Mouse (Mus musculus) heart, embryonic 15.5 days (tissue): ENCODE measurements around the gene Olfr826. TPM values are rescaled to one million over a fixed set of nuclear protein-coding genes. Genes with fewer than 3 reads are reported as not detected.
"Not testable (repeated sequence)": the region's sequence is repeated elsewhere in the genome, so short reads cannot be mapped to it uniquely, and the experiment has no call there.

ENCODE experiments used
- ATAC-seq: fragments of 200-750 bp; cut with Nextera tagmentation; replicated peaks from 2 replicates; pipeline ENCODE4 v1.8.0; 2017; ENCODE audit warnings: low read depth, moderate TSS enrichment; ENCODE audit not compliant: insufficient number of reproducible peaks, insufficient read depth, low FRiP score
- H3K27ac ChIP-seq: fragments of 300-500 bp; sonication (generic); 2 replicates; pipeline ENCODE4 v1.5.1; 2015; ENCODE audit warnings: mild to moderate bottlenecking, inconsistent platforms
- H3K27me3 ChIP-seq: fragments of 300-500 bp; sonication (generic); 2 replicates; pipeline ENCODE4 v1.6.1; 2015; ENCODE audit warnings: inconsistent platforms
- H3K36me3 ChIP-seq: fragments of 300-500 bp; sonication (generic); 2 replicates; pipeline ENCODE4 v1.6.1; 2015; ENCODE audit warnings: mild to moderate bottlenecking, inconsistent platforms
- H3K4me1 ChIP-seq: fragments of 300-500 bp; sonication (generic); replicated peaks from 2 replicates; pipeline ENCODE4 v1.6.1; 2015; ENCODE audit warnings: inconsistent platforms
- H3K4me2 ChIP-seq: fragments of 300-500 bp; sonication (generic); 2 replicates; pipeline ENCODE4 v1.6.1; 2015; ENCODE audit warnings: inconsistent platforms, mild to moderate bottlenecking, moderate library complexity
- H3K4me3 ChIP-seq: fragments of 300-500 bp; sonication (generic); 2 replicates; pipeline ENCODE4 v1.5.1; 2015; ENCODE audit warnings: mild to moderate bottlenecking, inconsistent platforms
- H3K9ac ChIP-seq: fragments of 300-500 bp; sonication (generic); 2 replicates; pipeline ENCODE4 v1.6.1; 2015; ENCODE audit warnings: mild to moderate bottlenecking, inconsistent platforms
- H3K9me3 ChIP-seq: fragments of 300-500 bp; sonication (generic); replicated peaks from 2 replicates; pipeline ENCODE4 v1.6.1; 2016; ENCODE audit warnings: inconsistent platforms
- WGBS: fragments of 180-500 bp; shearing (Covaris S2); methylation state at CpG from one replicate; pipeline ENCODE4 v1.1.7; 2015; ENCODE audit warnings: mixed read lengths; 5-methylcytosine and 5-hydroxymethylcytosine counted together
- polyA plus RNA-seq: library from polyadenylated mRNA; unstranded; fragments of >200 nt; fragmentation: Nextera tagmentation; extraction: Ambion mirVana; gene quantifications from 2 replicates; pipeline ENCODE4 v1.2.1, GENCODE M21; 2015

Olfr826 gene
- polyA plus RNA-seq: not detected in 2 replicates

DNA sequence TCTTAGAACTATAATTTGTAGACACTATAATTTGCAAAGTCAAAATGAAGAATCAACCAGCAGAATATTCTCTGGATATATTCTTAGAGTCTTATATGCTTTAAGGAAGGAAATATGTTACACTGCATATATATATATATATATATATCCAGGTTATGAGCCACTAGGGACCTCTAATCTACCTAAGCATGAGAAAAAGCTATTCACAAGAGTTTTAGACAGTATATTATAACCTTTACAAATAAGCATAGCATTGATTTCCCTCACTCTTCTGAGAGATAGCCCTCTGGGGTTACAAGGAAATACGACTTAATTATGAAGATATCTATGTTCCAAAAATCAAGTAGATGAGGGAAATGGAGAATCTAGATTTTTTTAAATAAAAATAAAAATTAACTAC is at the start of gene Olfr826:
Gene Olfr826, minus strand, starts transcription at position 101 of the 400 bp plus-strand sequence.
- WGBS: 57% methylated on average over 1 of the region's 1 CpGs

DNA sequence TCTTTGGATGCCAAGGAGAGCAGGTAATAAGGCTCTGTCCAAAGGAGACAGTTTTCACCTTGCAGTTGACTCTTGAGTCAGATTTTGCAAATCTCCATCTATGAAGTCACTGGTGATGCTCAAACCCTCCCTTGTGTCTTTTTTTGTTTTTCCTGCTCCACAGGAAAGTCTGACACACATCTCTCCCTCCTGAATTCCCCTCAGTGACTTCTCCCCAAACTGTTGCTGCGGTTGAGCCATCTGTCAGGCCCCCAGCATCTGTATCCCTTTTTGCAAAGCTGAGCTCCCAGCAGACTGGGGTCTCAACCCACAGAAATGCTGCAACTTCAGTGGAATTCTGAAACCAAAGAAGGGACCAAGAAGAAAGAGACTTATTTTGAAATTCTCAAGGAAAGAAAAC is 48.1 kb upstream of the Olfr826 start:
- Histone ChIP-seq H3K9ac (no peak overlapping the region), H3K27ac (no peak overlapping the region), H3K4me2 (no peak overlapping the region), H3K4me3 (no peak overlapping the region), H3K9me3 (no peaks in the 10 kb centered on the region), H3K4me1 (no peaks in the 10 kb centered on the region), H3K27me3 (no peaks in the 10 kb centered on the region), H3K36me3 (no peaks in the 10 kb centered on the region)
- no peak for ATAC-seq
- WGBS: 68% methylated on average over 1 of the region's 1 CpGs

More for the DNA sequence above, at the start of gene Olfr826:
- Histone ChIP-seq H3K27ac (no peak within 1 kb of the TSS), H3K4me3 (no peak within 1 kb of the TSS), H3K36me3 (no peaks in the 10 kb centered on the region), H3K4me2 (no peak within 1 kb of the TSS), H3K27me3 (no peaks in the 10 kb centered on the region), H3K9ac (no peak within 1 kb of the TSS), H3K4me1 (no peaks in the 10 kb centered on the region), H3K9me3 (no peaks in the 10 kb centered on the region)
- ATAC-seq: no peak

DNA sequence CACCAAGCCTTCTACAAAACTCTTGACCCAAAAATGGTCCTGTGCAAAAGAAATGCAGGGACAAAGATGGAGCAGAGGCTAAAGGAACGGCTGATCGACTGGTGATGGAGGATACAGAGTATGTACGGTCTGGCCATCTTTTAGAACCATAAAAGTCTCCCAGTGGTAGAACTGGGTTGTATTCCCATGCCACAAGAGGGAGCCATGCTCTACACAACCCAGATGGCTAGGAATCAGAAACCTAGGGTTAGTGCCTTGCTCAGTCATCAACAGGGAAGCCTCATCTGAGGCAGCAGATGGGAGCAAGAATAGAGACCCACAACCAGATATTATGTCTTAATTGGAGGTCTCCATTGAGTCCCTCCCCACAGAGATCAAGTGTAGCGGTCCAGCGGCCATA is 45.6 kb upstream of the Olfr826 start:
- Histone ChIP-seq H3K27me3 (no peaks in the 10 kb centered on the region), H3K27ac (no peak overlapping the region), H3K36me3 (no peaks in the 10 kb centered on the region), H3K4me2 (no peak overlapping the region), H3K4me1 (no peaks in the 10 kb centered on the region), H3K4me3 (no peak overlapping the region), H3K9me3 (no peaks in the 10 kb centered on the region), H3K9ac (no peak overlapping the region)
- ATAC-seq: no peak
- WGBS: 92% methylated on average over 5 of the region's 5 CpGs

DNA sequence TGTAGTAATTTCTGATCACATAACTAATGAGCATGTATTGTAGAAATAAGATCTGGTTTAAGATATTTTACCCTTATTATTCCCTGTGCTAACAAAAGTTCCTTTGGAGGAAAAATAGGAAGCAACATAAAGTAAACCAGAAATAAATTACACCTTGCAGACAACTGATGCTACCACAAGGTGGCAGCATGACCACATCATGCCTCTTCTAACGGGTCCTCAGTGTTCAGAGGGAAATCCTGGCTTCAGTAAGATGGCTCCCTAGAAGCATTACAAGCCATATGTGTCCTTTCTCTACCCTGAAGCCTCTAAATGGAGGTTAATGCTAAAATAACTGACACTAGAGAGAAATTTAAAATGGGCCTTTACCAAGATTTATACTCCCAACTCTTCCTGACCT is 44.3 kb upstream of the Olfr826 start:
- H3K9me3 ChIP-seq: no peaks in the 10 kb centered on the region
- no peak overlapping the region for H3K4me2 ChIP-seq
- ATAC-seq: no peak
- 0% methylated on average over 1 of the region's 1 CpGs for WGBS
- no peaks in the 10 kb centered on the region for H3K4me1 ChIP-seq
- H3K27ac ChIP-seq: no peak overlapping the region
- no peak overlapping the region for H3K4me3 ChIP-seq
- H3K36me3 ChIP-seq: no peaks in the 10 kb centered on the region
- H3K9ac ChIP-seq: no peak overlapping the region
- H3K27me3 ChIP-seq: no peaks in the 10 kb centered on the region

DNA sequence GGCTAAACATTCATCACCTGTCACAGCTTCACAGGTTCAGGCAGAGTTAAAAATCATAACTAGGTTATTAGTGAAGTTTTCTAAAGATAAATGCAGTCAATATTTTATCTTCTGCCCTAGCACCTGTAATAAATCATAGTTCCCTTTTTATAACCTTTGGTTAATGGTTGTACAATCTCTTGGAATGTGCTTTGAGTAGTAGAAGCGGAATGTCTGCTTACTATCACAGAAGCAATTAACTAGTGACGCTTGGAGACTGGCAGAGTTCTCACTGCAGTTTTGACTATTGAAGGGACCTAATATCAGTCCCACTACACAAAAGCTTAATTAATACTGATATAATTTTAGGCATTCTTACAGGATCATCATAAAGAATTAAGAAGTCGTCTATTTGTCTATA is 41.0 kb upstream of the Olfr826 start:
- Histone ChIP-seq H3K4me1 (no peaks in the 10 kb centered on the region), H3K4me3 (no peak overlapping the region), H3K9me3 (no peaks in the 10 kb centered on the region), H3K4me2 (no peak overlapping the region), H3K27me3 (no peaks in the 10 kb centered on the region), H3K9ac (no peak overlapping the region), H3K36me3 (no peaks in the 10 kb centered on the region), H3K27ac (no peak overlapping the region)
- 52% methylated on average over 3 of the region's 3 CpGs for WGBS
- no peak for ATAC-seq

DNA sequence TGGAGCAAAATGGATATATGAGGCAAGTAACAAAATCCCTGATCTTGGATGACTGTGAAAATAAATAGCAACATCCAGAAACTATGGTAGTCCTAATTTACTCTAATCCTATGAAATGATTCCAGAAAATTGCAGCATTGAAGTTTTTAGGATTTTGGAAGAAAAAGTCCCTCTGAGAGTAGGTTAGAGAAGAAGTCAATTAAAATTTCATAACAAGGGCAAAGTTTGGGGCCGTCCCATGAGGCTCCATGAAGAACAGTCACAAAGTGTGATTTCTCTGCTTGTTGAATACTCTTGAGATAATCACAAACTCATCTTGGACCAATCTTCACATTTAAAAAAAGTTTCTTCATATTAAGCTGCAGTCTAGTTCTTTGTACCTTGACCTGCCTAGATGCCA is 30.3 kb upstream of the Olfr826 start, which contains the start of gene Olfr827:
Gene Olfr827, minus strand, starts transcription at position 101 of the 400 bp plus-strand sequence.
- Histone ChIP-seq H3K36me3 (no peaks in the 10 kb centered on the region), H3K4me1 (no peaks in the 10 kb centered on the region), H3K9me3 (no peaks in the 10 kb centered on the region), H3K27ac (no peak within 1 kb of the TSS), H3K9ac (no peak within 1 kb of the TSS), H3K4me2 (no peak within 1 kb of the TSS), H3K27me3 (no peaks in the 10 kb centered on the region), H3K4me3 (no peak within 1 kb of the TSS)
- WGBS: 74% methylated on average over 1 of the region's 1 CpGs
- no peak for ATAC-seq

DNA sequence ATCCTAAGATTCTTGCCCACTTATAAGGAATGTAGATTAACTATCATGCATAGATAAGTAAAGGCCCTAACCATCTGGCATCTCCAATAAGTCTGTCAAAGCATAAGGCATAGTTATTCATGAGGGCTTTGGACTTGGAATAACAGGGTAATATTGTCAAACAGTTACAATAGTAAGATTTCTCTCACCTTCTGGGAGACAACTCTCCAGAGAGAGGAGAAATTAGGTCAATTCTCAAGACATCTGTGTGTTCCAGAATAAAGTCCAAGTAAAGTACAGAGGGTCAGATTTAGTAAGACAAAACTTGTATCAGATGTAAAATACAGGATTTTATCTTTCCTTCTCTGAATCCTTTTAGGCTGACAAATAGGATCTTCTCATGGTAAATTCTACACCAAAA is 17.3 kb downstream of the Olfr826 start, which contains the start of gene Olfr825:
Gene Olfr825, minus strand, starts transcription at position 101 of the 400 bp plus-strand sequence.
- Histone ChIP-seq H3K9me3 (no peaks in the 10 kb centered on the region), H3K4me2 (no peak within 1 kb of the TSS), H3K4me3 (no peak within 1 kb of the TSS), H3K27me3 (no peaks in the 10 kb centered on the region), H3K9ac (no peak within 1 kb of the TSS), H3K27ac (no peak within 1 kb of the TSS), H3K36me3 (no peaks in the 10 kb centered on the region), H3K4me1 (no peaks in the 10 kb centered on the region)
- ATAC-seq: no peak

DNA sequence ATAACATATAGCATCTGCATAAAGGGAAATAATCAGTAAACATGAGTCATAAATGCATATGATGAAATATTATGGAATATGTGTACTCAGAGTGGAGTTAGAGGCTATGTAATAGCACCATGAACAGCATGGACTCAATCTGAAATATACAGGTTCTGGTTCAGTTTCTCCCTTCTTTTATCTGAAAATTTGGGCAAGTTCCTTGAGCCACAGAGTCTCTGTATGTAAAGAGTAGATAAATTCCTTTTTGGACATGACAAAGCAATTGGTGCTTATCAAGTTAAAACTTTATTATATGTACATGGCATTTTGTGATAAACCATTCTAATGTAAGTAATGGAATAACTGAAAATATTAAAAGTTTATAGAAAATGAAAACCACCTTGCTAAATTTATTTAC is 18.8 kb downstream of the Olfr826 start:
- Histone ChIP-seq H3K27me3 (no peaks in the 10 kb centered on the region), H3K4me1 (no peaks in the 10 kb centered on the region), H3K4me2 (no peak overlapping the region), H3K27ac (no peak overlapping the region), H3K4me3 (no peak overlapping the region), H3K9me3 (no peaks in the 10 kb centered on the region), H3K9ac (no peak overlapping the region), H3K36me3 (no peaks in the 10 kb centered on the region)
- no peak for ATAC-seq

DNA sequence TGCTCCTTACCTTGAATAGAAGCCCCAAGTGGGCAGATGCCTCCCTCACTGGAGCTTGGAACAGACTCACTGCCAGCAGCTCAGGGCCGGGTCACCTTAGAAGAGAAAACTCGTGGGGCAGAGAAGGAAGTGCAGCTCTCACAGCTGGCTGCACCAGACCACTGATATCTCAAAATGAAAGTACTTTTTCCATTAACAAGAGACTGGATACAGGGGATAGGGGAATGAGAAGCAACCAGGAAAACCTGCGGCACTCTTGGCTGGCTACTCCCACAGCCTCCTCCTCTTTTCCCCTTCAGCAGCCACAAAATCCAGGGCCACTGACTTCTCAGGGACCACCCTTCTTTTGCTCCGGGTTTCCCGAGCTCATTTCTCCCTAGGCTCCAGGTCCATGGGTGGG is 39.9 kb downstream of the Olfr826 start:
- H3K4me3 ChIP-seq: no peak overlapping the region
- H3K4me1 ChIP-seq: no peaks in the 10 kb centered on the region
- H3K27ac ChIP-seq: no peak overlapping the region
- no peak overlapping the region for H3K4me2 ChIP-seq
- H3K9me3 ChIP-seq: no peaks in the 10 kb centered on the region
- no peaks in the 10 kb centered on the region for H3K36me3 ChIP-seq
- no peak overlapping the region for H3K9ac ChIP-seq
- WGBS: 66% methylated on average over 5 of the region's 5 CpGs
- ATAC-seq: no peak
- no peaks in the 10 kb centered on the region for H3K27me3 ChIP-seq

DNA sequence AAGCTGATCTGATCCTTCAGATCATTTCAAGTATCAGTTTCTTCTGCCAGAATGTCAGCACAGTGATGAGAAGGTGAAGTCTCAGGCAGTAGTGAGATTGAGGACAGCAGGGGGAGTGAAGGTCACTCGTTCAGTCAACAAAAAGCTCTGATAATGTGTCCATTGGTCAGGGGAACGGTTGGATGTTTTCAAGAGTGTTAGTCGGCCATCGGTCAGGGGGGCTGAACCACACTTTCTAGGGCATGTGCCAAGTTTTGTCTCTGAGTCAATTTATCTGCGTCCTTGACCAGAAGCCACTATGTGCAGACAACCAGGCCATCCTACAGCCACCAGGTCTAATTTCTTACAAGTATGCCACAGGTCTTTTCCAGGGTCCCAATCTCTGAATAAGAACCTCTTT is 41.5 kb downstream of the Olfr826 start:
- WGBS: 65% methylated on average over 5 of the region's 5 CpGs
- not testable (repeated sequence) for ATAC-seq

DNA sequence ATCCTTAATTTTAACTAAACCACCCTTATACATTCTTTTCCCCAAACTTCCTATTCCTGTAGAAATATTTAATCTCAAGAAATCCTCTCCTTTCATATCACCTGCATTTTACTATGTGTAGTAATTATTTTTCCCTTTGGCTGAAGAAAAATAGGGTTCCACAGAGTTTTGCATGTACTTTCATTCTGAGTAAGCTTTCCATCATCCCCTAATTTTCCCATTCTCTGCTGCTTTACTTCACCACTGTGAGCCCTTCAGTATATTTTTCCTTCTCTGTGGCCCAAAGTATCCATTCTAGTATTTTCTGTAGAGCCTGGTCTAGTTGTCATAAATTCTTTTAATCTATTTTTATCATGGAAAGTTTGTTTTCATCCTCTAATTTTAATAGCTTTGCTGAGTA is 49.2 kb downstream of the Olfr826 start:
- ATAC-seq: no peak
- H3K9me3 ChIP-seq: no peaks in the 10 kb centered on the region
- no peaks in the 10 kb centered on the region for H3K4me1 ChIP-seq
- no peak overlapping the region for H3K4me3 ChIP-seq
- H3K36me3 ChIP-seq: no peaks in the 10 kb centered on the region
- no peak overlapping the region for H3K4me2 ChIP-seq
- H3K27me3 ChIP-seq: no peaks in the 10 kb centered on the region
- H3K9ac ChIP-seq: no peak overlapping the region
- H3K27ac ChIP-seq: no peak overlapping the region

More for the DNA sequence above, 41.5 kb downstream of the Olfr826 start:
- not testable (repeated sequence) for H3K27ac ChIP-seq, H3K4me1 ChIP-seq, H3K4me3 ChIP-seq, H3K27me3 ChIP-seq, H3K9ac ChIP-seq, H3K9me3 ChIP-seq, H3K4me2 ChIP-seq, H3K36me3 ChIP-seq

DNA sequence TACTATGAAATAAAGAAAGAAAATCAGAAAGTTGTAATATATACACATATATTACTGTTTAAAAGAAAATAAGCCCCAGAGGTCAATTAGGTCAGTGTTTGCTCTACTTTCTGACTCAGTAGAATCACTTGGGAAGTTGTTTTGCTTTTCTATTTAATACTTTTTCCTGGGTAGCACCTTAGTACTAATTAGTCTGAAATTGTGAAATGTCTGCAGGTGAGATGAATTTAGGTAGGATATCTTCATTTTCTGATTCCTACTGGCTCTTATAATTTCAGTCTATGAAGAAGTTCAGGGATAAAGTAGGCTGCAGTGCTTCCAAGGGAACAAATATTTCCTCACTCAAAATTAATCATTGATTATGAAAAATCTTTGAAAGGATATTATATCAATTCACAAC is 54.1 kb downstream of the Olfr826 start, which contains the start of gene Olfr824:
Gene Olfr824, minus strand, starts transcription at position 101 of the 400 bp plus-strand sequence.
- not testable (repeated sequence) for H3K4me1 ChIP-seq, H3K4me2 ChIP-seq, H3K36me3 ChIP-seq, H3K9me3 ChIP-seq, H3K27ac ChIP-seq, H3K27me3 ChIP-seq, H3K9ac ChIP-seq, H3K4me3 ChIP-seq, ATAC-seq
